ENCODE assay signal across 18 mouse cellular contexts in genomic region chr12:42017506-42017905, GRCm38 (mm10).
"Had no signal": no experiment of that assay in that cellular context is flagged by ENCODE, and none has a peak within 500 bp of the region (broad histone marks: within the 10 kb centered on the region; RNA-seq: fewer than 3 reads in every experiment).

No protein-coding gene starts in this region.

- DNase-seq: kidney, adult 2 months; kidney, postnatal 25 days; layer of hippocampus, adult 9-11 months; liver; lung, adult 18-20 months; lung, postnatal 10 days; lung, postnatal 36 days; thymus, postnatal 25 days had no signal

- H3K27ac ChIP-seq: kidney, postnatal 0 days; layer of hippocampus, adult 2 months; limb, embryonic 10.5 days; limb, embryonic 13.5 days; liver, embryonic 12.5 days; liver, embryonic 15.5 days; lung, embryonic 15.5 days; midbrain, embryonic 10.5 days; midbrain, embryonic 13.5 days had no signal

- H3K27me3 ChIP-seq: limb, embryonic 13.5 days; liver, embryonic 12.5 days; liver, embryonic 15.5 days; lung, embryonic 15.5 days; megakaryocyte, embryonic 14.5 days; midbrain, embryonic 13.5 days had no signal

- H3K4me3 ChIP-seq: layer of hippocampus, adult 2 months; limb, embryonic 10.5 days; limb, embryonic 13.5 days; liver, embryonic 12.5 days; liver, embryonic 15.5 days; lung, embryonic 15.5 days; megakaryocyte, embryonic 14.5 days; midbrain, embryonic 10.5 days; midbrain, embryonic 13.5 days had no signal

- ATAC-seq: liver, embryonic 12.5 days; midbrain, embryonic 13.5 days had no signal

- H3K36me3 ChIP-seq: limb, embryonic 10.5 days; limb, embryonic 13.5 days; liver, embryonic 12.5 days; liver, embryonic 15.5 days; lung, embryonic 15.5 days; midbrain, embryonic 10.5 days; midbrain, embryonic 13.5 days had no signal

- H3K9me3 ChIP-seq: limb, embryonic 10.5 days; limb, embryonic 13.5 days; liver, embryonic 12.5 days; liver, embryonic 15.5 days; lung, embryonic 15.5 days; midbrain, embryonic 10.5 days; midbrain, embryonic 13.5 days had no signal

- H3K4me1 ChIP-seq: limb, embryonic 10.5 days; limb, embryonic 13.5 days; liver, embryonic 12.5 days; liver, embryonic 15.5 days; lung, embryonic 15.5 days; megakaryocyte, embryonic 14.5 days; midbrain, embryonic 10.5 days; midbrain, embryonic 13.5 days had no signal

- H3K9ac ChIP-seq: limb, embryonic 13.5 days; liver, embryonic 12.5 days; liver, embryonic 15.5 days; lung, embryonic 15.5 days; midbrain, embryonic 13.5 days had no signal
